8 mouse cellular contexts compared by ENCODE assay signal in the genomic region with DNA sequence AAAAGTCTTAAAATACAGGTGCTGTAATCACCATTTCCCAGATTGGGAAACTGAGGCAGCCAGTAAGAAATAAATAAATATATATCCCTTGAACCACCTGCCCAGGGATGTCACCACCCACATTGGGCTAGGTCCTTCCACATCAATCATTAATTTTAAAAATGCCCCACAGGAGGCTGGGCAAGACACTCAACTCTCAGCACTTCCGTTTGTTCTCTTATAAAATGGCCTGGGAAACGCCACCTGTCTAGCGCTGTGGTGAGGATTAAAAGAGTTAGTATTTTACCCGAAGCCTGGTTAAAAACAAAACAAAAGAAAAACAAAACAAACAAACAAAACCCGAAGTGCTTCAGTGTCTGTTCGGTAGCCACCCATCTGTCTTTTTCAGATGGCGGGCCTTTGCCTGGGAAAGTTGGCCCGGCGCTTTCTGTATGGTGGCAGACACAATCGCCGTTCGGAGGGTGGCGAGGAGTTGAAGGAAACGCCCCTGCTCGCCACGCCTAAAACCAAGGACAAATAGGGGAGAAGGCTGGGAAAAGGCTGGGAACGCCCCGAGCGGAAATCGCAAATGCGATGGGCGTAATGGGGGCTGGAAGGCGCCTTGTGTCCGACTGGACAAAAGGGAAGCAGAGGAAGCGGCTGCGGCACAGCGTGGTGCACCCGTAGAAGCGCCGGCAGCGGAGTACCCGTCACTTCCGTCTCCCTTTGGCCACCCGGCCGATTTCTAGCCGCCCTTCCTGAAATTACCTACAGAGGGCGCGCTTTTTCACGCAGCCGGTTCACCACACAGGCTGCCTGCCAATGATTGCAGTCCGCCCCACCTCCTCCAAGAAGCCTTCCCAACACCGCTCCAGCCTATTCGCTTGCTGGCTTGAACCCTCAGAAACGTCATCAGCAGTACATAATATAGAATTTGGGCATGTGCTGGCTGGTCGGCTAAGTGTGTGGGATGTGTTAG. TPM values are rescaled to one million over a fixed set of nuclear protein-coding genes. Genes with fewer than 3 reads are reported as not detected.
DNase-seq lines count a peak whose midpoint lies in the region; ATAC-seq lines count a peak whose summit lies in the region.

No protein-coding gene starts in this region.

- peak overlapping the region; percentile 40 for H3K4me3 ChIP-seq in intestine, embryonic 16.5 days (ENCODE audit: low read length)
- peak overlapping the region; percentile 47 for H3K4me3 ChIP-seq in midbrain, embryonic 10.5 days

- WGBS in intestine, embryonic 16.5 days = 17% methylated on average over 35 of the region's 45 CpGs
- WGBS in midbrain, embryonic 10.5 days = 18% methylated on average over 45 of the region's 45 CpGs

- no peaks in the 10 kb centered on the region for H3K9me3 ChIP-seq in intestine, embryonic 16.5 days (ENCODE audit: control insufficient read depth, low read length)
- no peaks in the 10 kb centered on the region for H3K9me3 ChIP-seq in midbrain, embryonic 10.5 days (replicated peaks)

- no peaks in the 10 kb centered on the region for H3K36me3 ChIP-seq in intestine, embryonic 16.5 days (ENCODE audit: control insufficient read depth, insufficient read depth, low read length)
- H3K36me3 ChIP-seq in midbrain, embryonic 10.5 days = no peaks in the 10 kb centered on the region

- H3K27ac ChIP-seq in intestine, embryonic 16.5 days (ENCODE audit: low read length) = peak overlapping the region; percentile 73
- H3K27ac ChIP-seq in midbrain, embryonic 10.5 days (replicated peaks) = peak overlapping the region; percentile 84

- H3K4me1 ChIP-seq in intestine, embryonic 16.5 days (ENCODE audit: control insufficient read depth, insufficient read depth, low read length) = peaks cover 3% of the 10 kb centered on the region; the same call in 1 of the 2 replicates
- H3K4me1 ChIP-seq in midbrain, embryonic 10.5 days = peaks cover 21% of the 10 kb centered on the region

- DNase-seq in adrenal gland, postnatal 10 days = peak; percentile 91
- DNase-seq in embryo, embryonic 9.5 days (ENCODE audit: extremely low spot score) = peak; percentile 89
- DNase-seq in gastrocnemius, postnatal 36 days = peak; percentile 78
- peak; percentile 84 to 86 for DNase-seq in left cerebral cortex, postnatal 36 days (ENCODE audit: low spot score in 2 of 2)
- DNase-seq in midbrain, embryonic 10.5 days (ENCODE audit: low spot score) = peak; percentile 89
- peak; percentile 81 to 85 for DNase-seq in right cerebral cortex, postnatal 36 days (ENCODE audit: low spot score in 2 of 2)
- DNase-seq in urinary bladder, postnatal 4 days (ENCODE audit: low spot score in 2 of 2) = peak; percentile 82 to 87

- H3K4me2 ChIP-seq in intestine, embryonic 16.5 days (ENCODE audit: low read depth, low read length) = peak overlapping the region; percentile 49

- peak; percentile 93 for ATAC-seq in intestine, embryonic 16.5 days

- peak overlapping the region; percentile 62 for H3K9ac ChIP-seq in intestine, embryonic 16.5 days (ENCODE audit: low read depth, low read length)

- intact Hi-C loops in gastrocnemius, postnatal 36 days (cut with DNase I) = no loop called here
- intact Hi-C loops in left cerebral cortex, postnatal 36 days (cut with DNase I) = loop anchor here (5.0 kb wide), 1 partner anchor 95 kb away; a partner anchor contains a TSS

- no peaks in the 10 kb centered on the region for H3K27me3 ChIP-seq in intestine, embryonic 16.5 days (replicated peaks; ENCODE audit: control insufficient read depth, insufficient read depth, low read length)
- H3K27me3 ChIP-seq in midbrain, embryonic 10.5 days (ENCODE audit: low read depth, poor library complexity, severe bottlenecking) = no peaks in the 10 kb centered on the region

RNA-seq across cellular contexts. Expression of a gene that starts 12.2 kb away (rescaled TPM):
- total RNA-seq in adrenal gland, postnatal 10 days (2021) = 100 to 1,000 TPM; 591 to 638 TPM
- total RNA-seq in gastrocnemius, postnatal 36 days (2021) = 10 to 100 TPM; 69.8 to 72.5 TPM
- 1,210 and 1,225 TPM in 2 replicates for polyA plus RNA-seq in intestine, embryonic 16.5 days (2015; fragmentation: Nextera tagmentation; extraction: Ambion mirVana)
- total RNA-seq in left cerebral cortex, postnatal 36 days (2021) = 100 to 1,000 TPM; 312 to 340 TPM
- polyA plus RNA-seq in midbrain, embryonic 10.5 days (2016; fragmentation: Nextera tagmentation; extraction: Ambion mirVana) = 854 and 880 TPM in 2 replicates

Comparison
In these comparisons a context has a peak if more than half of its experiments do, and no peak if none do; other contexts are left out.
1. Peak in every context shown above with its lines: DNase-seq, ATAC-seq, H3K4me3 ChIP-seq and H3K27ac ChIP-seq.
2. RNA of a gene that starts 12.2 kb away (total RNA-seq): 591 to 638 TPM in adrenal gland, postnatal 10 days and 312 to 340 TPM in left cerebral cortex, postnatal 36 days; 69.8 to 72.5 TPM in gastrocnemius, postnatal 36 days; every median in the first group is over 4 times any median in the second.